Mouse (Mus musculus) kidney, adult 2 months (tissue): ENCODE measurements around the gene Olfml1.
A peak's percentile ranks its signal among the peaks of the same experiment; 100 is the strongest.

Experiments used
- CTCF ChIP-seq: fragments of 200-500 bp; conservative IDR thresholded peaks from 2 replicates; pipeline ENCODE4 v1.5.1; 2011; ENCODE audit warnings: low read depth, mild to moderate bottlenecking, control low read depth, low read length, moderate library complexity, mixed read lengths; ENCODE audit not compliant: insufficient read depth, insufficient read length
- POLR2A ChIP-seq: fragments of 200-500 bp; IDR thresholded peaks from one replicate; pipeline ENCODE4 v1.6.1; 2011; ENCODE audit warnings: low read depth, low read length, control low read depth

DNA sequence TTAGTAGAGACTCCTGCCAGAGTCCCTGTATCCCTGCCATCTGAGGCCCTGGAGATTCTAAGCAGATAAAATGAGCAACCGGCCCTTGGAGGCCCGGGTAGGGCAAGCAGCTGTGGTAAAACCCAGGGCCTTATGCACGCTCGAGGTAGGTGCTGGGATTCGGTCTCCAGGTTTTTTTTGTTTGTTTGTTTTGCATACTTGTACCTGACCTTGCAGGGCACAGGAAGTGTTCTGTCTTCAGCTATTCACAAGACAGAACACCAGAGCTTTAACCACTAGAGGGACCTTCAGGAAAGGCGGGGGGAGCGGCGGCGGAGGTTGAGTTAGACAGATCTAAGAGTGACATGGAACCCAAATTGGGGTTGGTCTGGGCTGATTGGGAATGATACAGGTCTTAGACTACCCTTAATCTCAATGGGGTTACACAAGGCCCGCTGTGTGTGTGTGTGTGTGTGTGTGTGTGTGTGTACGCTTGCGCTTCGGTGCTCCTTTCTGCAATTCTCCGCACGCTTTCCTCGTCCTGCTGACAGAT is 27.1 kb downstream of the Olfml1 start:
- TF ChIP-seq CTCF (peak; percentile 46; the same call in 1 of the 2 replicates), POLR2A (no peak)
